Mouse (Mus musculus) mesoderm, embryonic 11.5 days (tissue): ENCODE results near the gene Slc6a18.
"Not testable (repeated sequence)": the region's sequence is repeated elsewhere in the genome, so short reads cannot be mapped to it uniquely, and the experiment has no call there.

Experiments used
- DNase-seq: peaks from one replicate; pipeline ENCODE4 v3.0.0-alpha.2; 2012; ENCODE audit warnings: low read depth, low spot score

The Slc6a18 gene

GRCm38 (mm10) chr13:73677853-73678252 is at the start of gene Slc6a18:
Gene Slc6a18, minus strand, starts transcription at chr13:73678023.
- no peak for DNase-seq

GRCm38 (mm10) chr13:73725315-73725714 is 47.5 kb upstream of the Slc6a18 start:
- DNase-seq = no peak

GRCm38 (mm10) chr13:73723081-73723668 is 45.4 kb upstream of the Slc6a18 start:
- peak; percentile 34 for DNase-seq

- DNase-seq = no peak
Measured at GRCm38 (mm10) chr13:73720241-73720640, 42.4 kb upstream of the Slc6a18 start.

- peak; percentile 92 for DNase-seq
Measured at GRCm38 (mm10) chr13:73718225-73718624, 40.4 kb upstream of the Slc6a18 start.

GRCm38 (mm10) chr13:73714020-73714419 is 36.2 kb upstream of the Slc6a18 start:
- DNase-seq = no peak

- DNase-seq = no peak
Measured at GRCm38 (mm10) chr13:73713204-73713603, 35.4 kb upstream of the Slc6a18 start.

GRCm38 (mm10) chr13:73712228-73712627 is 34.4 kb upstream of the Slc6a18 start:
- DNase-seq = no peak

- DNase-seq = no peak
Measured at GRCm38 (mm10) chr13:73711803-73712202, 34.0 kb upstream of the Slc6a18 start.

- DNase-seq = no peak
Measured at GRCm38 (mm10) chr13:73711221-73711620, 33.4 kb upstream of the Slc6a18 start.

GRCm38 (mm10) chr13:73709491-73709890 is 31.7 kb upstream of the Slc6a18 start:
- no peak for DNase-seq

GRCm38 (mm10) chr13:73704694-73705325 is 27.0 kb upstream of the Slc6a18 start, which contains the start of gene Slc6a19:
Gene Slc6a19, minus strand, starts transcription at chr13:73704865.
- DNase-seq = no peak

GRCm38 (mm10) chr13:73703486-73703885 is 25.7 kb upstream of the Slc6a18 start:
- DNase-seq = not testable (repeated sequence)

GRCm38 (mm10) chr13:73702776-73703175 is 25.0 kb upstream of the Slc6a18 start:
- no peak for DNase-seq

- no peak for DNase-seq
Measured at GRCm38 (mm10) chr13:73701161-73701883, 23.5 kb upstream of the Slc6a18 start.

GRCm38 (mm10) chr13:73700554-73700953 is 22.7 kb upstream of the Slc6a18 start:
- DNase-seq = no peak

GRCm38 (mm10) chr13:73699714-73700113 is 21.9 kb upstream of the Slc6a18 start:
- DNase-seq = no peak

- no peak for DNase-seq
Measured at GRCm38 (mm10) chr13:73696529-73696928, 18.7 kb upstream of the Slc6a18 start.

GRCm38 (mm10) chr13:73694972-73695371 is 17.1 kb upstream of the Slc6a18 start:
- DNase-seq = no peak

- DNase-seq = no peak
Measured at GRCm38 (mm10) chr13:73693333-73693732, 15.5 kb upstream of the Slc6a18 start.

- DNase-seq = peak; percentile 74
Measured at GRCm38 (mm10) chr13:73692249-73692868, 14.5 kb upstream of the Slc6a18 start.

GRCm38 (mm10) chr13:73688934-73689333 is 11.1 kb upstream of the Slc6a18 start:
- DNase-seq = no peak
